Mouse (Mus musculus): Measurements from ENCODE around the gene Hrnr.
A peak's percentile ranks its signal among the peaks of the same experiment; 100 is the strongest.

Hrnr gene

GRCm38 (mm10) chr3:93319449-93319848 lies at the start of gene Hrnr:
Gene Hrnr, plus strand, starts transcription at chr3:93319749.
- no peak for DNase-seq (ENCODE audit: low spot score)

- no peak for DNase-seq (ENCODE audit: low spot score)
Measured at GRCm38 (mm10) chr3:93273223-93273622, 46.3 kb upstream of the Hrnr start, which contains the start of gene Flg. Gene Flg, plus strand, starts transcription at chr3:93273523.

GRCm38 (mm10) chr3:93297542-93297941 lies 22.0 kb upstream of the Hrnr start:
- DNase-seq (ENCODE audit: low spot score), result no peak

GRCm38 (mm10) chr3:93299832-93300231 lies 19.7 kb upstream of the Hrnr start:
- DNase-seq (ENCODE audit: low spot score), result no peak

GRCm38 (mm10) chr3:93301896-93302295 lies 17.7 kb upstream of the Hrnr start:
- DNase-seq (ENCODE audit: low spot score), result no peak

GRCm38 (mm10) chr3:93306142-93306541 lies 13.4 kb upstream of the Hrnr start:
- no peak for DNase-seq (ENCODE audit: low spot score)

GRCm38 (mm10) chr3:93311371-93311770 lies 8.2 kb upstream of the Hrnr start:
- no peak for DNase-seq (ENCODE audit: low spot score)

GRCm38 (mm10) chr3:93314388-93314787 lies 5.2 kb upstream of the Hrnr start:
- DNase-seq (ENCODE audit: low spot score), result no peak

- DNase-seq (ENCODE audit: low spot score), result no peak
Measured at GRCm38 (mm10) chr3:93337749-93338148, 18.2 kb downstream of the Hrnr start.

- no peak for DNase-seq (ENCODE audit: low spot score)
Measured at GRCm38 (mm10) chr3:93340021-93340420, 20.5 kb downstream of the Hrnr start.

- no peak for DNase-seq (ENCODE audit: low spot score)
Measured at GRCm38 (mm10) chr3:93346896-93347295, 27.3 kb downstream of the Hrnr start.

- DNase-seq (ENCODE audit: low spot score), result peak; percentile 89
Measured at GRCm38 (mm10) chr3:93360045-93360444, 40.5 kb downstream of the Hrnr start.

- DNase-seq (ENCODE audit: low spot score), result no peak
Measured at GRCm38 (mm10) chr3:93361933-93362574, 42.5 kb downstream of the Hrnr start.

- no peak for DNase-seq (ENCODE audit: low spot score)
Measured at GRCm38 (mm10) chr3:93366966-93367575, 47.5 kb downstream of the Hrnr start.

- DNase-seq (ENCODE audit: low spot score), result no peak
Measured at GRCm38 (mm10) chr3:93368171-93368570, 48.6 kb downstream of the Hrnr start.

- DNase-seq (ENCODE audit: low spot score), result no peak
Measured at GRCm38 (mm10) chr3:93373416-93373815, 53.9 kb downstream of the Hrnr start.

- DNase-seq (ENCODE audit: low spot score), result no peak
Measured at GRCm38 (mm10) chr3:93375196-93375595, 55.6 kb downstream of the Hrnr start.

- no peak for DNase-seq (ENCODE audit: low spot score)
Measured at GRCm38 (mm10) chr3:93375601-93376000, 56.1 kb downstream of the Hrnr start.

GRCm38 (mm10) chr3:93378146-93378545 lies 58.6 kb downstream of the Hrnr start:
- DNase-seq (ENCODE audit: low spot score), result no peak
